Mouse (Mus musculus): ENCODE measurements at regions not wholly inside any gene's neighbourhood (a gene's known extent, or its start where the extent isn't known, plus 50 kb on each side); places are given as distances from the start of the nearest gene placed in this dataset.
A peak's percentile ranks its signal among the peaks of the same experiment; 100 is the strongest.

- Histone ChIP-seq H3K4me2 (peak overlapping the region; percentile 47), H3K9ac (replicated peaks) (no peak overlapping the region), H3K4me1 (peaks cover 14% of the 10 kb centered on the region), H3K27me3 (replicated peaks) (no peaks in the 10 kb centered on the region), H3K27ac (replicated peaks) (no peak overlapping the region; the same call in 1 of the 2 replicates), H3K9me3 (replicated peaks) (no peaks in the 10 kb centered on the region), H3K4me3 (replicated peaks) (no peak overlapping the region), H3K36me3 (no peaks in the 10 kb centered on the region)
- ATAC-seq (ENCODE audit: low FRiP score): peak; percentile 53
- 28% methylated on average over 12 of the region's 13 CpGs for WGBS
Observed at GRCm38 (mm10) chr8:25440391-25441056, 616.4 kb upstream of the Adam5 start.

- Histone ChIP-seq H3K36me3 (no peaks in the 10 kb centered on the region), H3K9ac (replicated peaks) (no peak overlapping the region), H3K4me1 (peaks cover 14% of the 10 kb centered on the region), H3K27me3 (replicated peaks) (no peaks in the 10 kb centered on the region), H3K4me3 (replicated peaks) (no peak overlapping the region), H3K4me2 (peak overlapping the region; percentile 47), H3K27ac (replicated peaks) (no peak overlapping the region; the same call in 1 of the 2 replicates), H3K9me3 (replicated peaks) (no peaks in the 10 kb centered on the region)
- ATAC-seq (ENCODE audit: low FRiP score): no peak; the same call in 1 of the 2 replicates
- WGBS: 50% methylated on average over 12 of the region's 12 CpGs
Observed at GRCm38 (mm10) chr8:25439971-25440370, 615.8 kb upstream of the Adam5 start.

DNA sequence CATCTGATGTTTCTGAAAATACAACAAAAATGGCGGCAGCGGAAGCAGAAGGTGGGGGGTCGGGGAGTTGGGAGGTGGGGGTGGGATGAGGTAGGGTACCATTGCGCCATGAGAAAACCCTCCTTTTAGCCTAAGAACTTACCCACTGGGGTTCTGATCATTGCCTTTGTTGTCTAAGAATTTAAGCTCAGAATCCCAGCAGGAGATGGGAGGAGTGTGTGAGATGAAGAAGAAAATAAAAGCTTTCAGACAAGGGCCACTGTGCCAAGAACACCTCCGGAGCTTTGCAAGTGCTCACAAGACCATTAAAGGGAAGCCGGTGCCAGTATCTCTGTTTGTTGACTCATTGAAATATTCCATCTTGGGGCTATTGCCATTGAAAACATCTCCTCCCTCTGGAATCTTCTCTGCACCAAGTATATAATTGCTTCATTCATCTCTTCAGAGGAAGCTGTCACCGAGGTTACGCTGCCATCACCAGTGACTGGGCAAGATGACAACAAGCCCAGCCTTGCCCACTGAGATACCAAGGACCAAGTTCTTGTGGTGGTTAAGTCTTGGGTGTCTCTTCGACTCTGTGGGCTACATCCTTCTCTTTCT, 614.0 kb upstream of the Adam5 start:
- H3K27ac ChIP-seq (replicated peaks): no peak overlapping the region
- no peaks in the 10 kb centered on the region for H3K27me3 ChIP-seq (replicated peaks)
- no peak overlapping the region for H3K4me2 ChIP-seq
- H3K4me1 ChIP-seq: peaks cover 14% of the 10 kb centered on the region
- H3K36me3 ChIP-seq: no peaks in the 10 kb centered on the region
- 76% methylated on average over 9 of the region's 9 CpGs for WGBS
- ATAC-seq (ENCODE audit: low FRiP score): no peak
- H3K4me3 ChIP-seq (replicated peaks): no peak overlapping the region
- H3K9ac ChIP-seq (replicated peaks): no peak overlapping the region
- H3K9me3 ChIP-seq (replicated peaks): no peaks in the 10 kb centered on the region

- Histone ChIP-seq H3K4me2 (no peak overlapping the region), H3K9ac (replicated peaks) (no peak overlapping the region), H3K36me3 (no peaks in the 10 kb centered on the region), H3K4me3 (replicated peaks) (no peak overlapping the region), H3K27me3 (replicated peaks) (no peaks in the 10 kb centered on the region), H3K4me1 (peaks cover 14% of the 10 kb centered on the region), H3K9me3 (replicated peaks) (no peaks in the 10 kb centered on the region), H3K27ac (replicated peaks) (no peak overlapping the region)
- WGBS: 42% methylated on average over 4 of the region's 4 CpGs
- no peak for ATAC-seq (ENCODE audit: low FRiP score)
Observed at GRCm38 (mm10) chr8:25437178-25437577, 613.0 kb upstream of the Adam5 start.

DNA sequence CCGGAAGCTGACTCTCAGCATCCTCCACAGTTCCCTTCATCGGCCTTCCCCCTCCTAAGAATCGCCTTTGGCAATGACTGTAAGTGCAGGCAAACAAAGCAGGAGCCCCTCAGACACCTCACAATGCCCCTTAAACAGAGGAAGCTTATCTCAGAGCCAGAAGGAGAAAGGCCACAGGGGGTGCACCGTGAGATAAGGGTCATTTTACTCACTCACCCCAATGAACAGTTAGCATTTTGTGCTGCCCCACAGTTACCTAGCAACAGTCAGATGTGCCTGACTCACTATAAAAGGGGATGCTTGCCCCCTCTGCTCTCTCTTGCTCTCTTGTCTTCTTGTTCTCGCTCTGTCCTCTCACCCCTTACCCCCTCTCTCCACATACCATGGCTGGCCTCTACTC, 606.4 kb upstream of the Adam5 start:
- H3K4me3 ChIP-seq (replicated peaks): no peak overlapping the region
- no peak overlapping the region for H3K9ac ChIP-seq (replicated peaks)
- H3K4me2 ChIP-seq: no peak overlapping the region
- 23% methylated on average over 5 of the region's 5 CpGs for whole genome bisulfite sequencing
- no peaks in the 10 kb centered on the region for H3K9me3 ChIP-seq (replicated peaks)
- H3K27ac ChIP-seq (replicated peaks): peak overlapping the region; percentile 15; the same call in 1 of the 2 replicates
- H3K4me1 ChIP-seq: peaks cover 19% of the 10 kb centered on the region
- ATAC-seq (ENCODE audit: low FRiP score): peak; percentile 56; the same call in 1 of the 2 replicates
- H3K27me3 ChIP-seq (replicated peaks): no peaks in the 10 kb centered on the region
- H3K36me3 ChIP-seq: no peaks in the 10 kb centered on the region

DNA sequence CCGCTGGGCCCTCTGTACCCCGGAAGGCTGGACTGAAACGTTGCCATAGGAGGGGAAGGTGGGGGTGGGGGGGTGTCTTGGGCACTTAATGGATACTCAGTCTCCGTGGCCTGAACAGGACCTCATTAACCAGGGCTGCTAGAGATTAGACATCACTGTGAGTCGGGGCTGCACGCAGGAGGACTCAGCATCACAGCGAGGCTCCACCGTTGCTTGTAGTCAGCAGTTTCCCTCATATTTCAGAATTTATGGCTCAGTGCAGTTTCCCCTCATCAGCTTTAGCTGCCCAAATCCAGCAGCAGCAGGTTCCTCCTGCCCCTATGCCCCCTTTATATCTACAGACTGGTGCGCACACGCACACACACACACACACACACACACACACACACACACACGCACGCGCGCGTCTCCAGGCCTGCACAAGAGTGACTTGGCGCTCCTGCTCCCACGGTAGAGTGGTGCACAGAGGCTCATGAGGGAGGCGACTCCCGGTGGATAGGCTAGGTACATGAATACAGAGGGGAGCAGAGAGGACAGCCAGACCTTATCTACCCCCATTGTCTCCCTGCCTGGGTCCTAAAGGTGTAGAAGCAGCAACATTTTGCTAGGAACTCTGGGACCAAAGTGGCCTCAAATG, 605.8 kb upstream of the Adam5 start:
- H3K27ac ChIP-seq (replicated peaks): peak overlapping the region; percentile 15; the same call in 1 of the 2 replicates

DNA sequence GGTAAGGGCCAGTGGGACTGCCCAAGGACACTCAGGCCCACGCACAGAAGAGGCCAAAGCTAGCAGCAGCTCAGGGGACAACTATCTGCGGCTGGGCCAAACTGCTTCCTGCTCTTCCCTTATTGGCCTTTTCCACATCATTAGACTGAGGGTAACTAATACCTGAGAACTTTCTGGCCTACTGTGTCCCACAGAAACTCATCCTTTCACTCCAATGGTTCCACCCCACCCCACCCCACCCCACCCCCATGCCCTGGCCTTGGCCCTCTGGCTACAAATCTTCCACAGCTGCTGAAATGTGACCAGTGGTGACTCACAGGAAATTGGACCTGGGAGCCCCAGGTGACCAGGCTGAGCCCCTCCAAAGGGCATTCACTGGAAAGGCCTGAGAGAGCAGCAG, 604.6 kb upstream of the Adam5 start:
- H3K9me3 ChIP-seq (replicated peaks): no peaks in the 10 kb centered on the region
- 82% methylated on average over 2 of the region's 2 CpGs for WGBS
- ATAC-seq (ENCODE audit: low FRiP score): no peak
- no peaks in the 10 kb centered on the region for H3K27me3 ChIP-seq (replicated peaks)
- peaks cover 19% of the 10 kb centered on the region for H3K4me1 ChIP-seq
- H3K36me3 ChIP-seq: no peaks in the 10 kb centered on the region
- H3K4me3 ChIP-seq (replicated peaks): no peak overlapping the region
- no peak overlapping the region for H3K9ac ChIP-seq (replicated peaks)
- H3K27ac ChIP-seq (replicated peaks): no peak overlapping the region
- H3K4me2 ChIP-seq: no peak overlapping the region

More for the DNA sequence above, 605.8 kb upstream of the Adam5 start:
- Histone ChIP-seq H3K4me2 (no peak overlapping the region), H3K4me1 (peaks cover 19% of the 10 kb centered on the region), H3K36me3 (no peaks in the 10 kb centered on the region), H3K27me3 (replicated peaks) (no peaks in the 10 kb centered on the region), H3K9ac (replicated peaks) (no peak overlapping the region), H3K4me3 (replicated peaks) (no peak overlapping the region), H3K9me3 (replicated peaks) (no peaks in the 10 kb centered on the region)
- peak; percentile 67 for ATAC-seq (ENCODE audit: low FRiP score)
- 53% methylated on average over 19 of the region's 19 CpGs for WGBS

DNA sequence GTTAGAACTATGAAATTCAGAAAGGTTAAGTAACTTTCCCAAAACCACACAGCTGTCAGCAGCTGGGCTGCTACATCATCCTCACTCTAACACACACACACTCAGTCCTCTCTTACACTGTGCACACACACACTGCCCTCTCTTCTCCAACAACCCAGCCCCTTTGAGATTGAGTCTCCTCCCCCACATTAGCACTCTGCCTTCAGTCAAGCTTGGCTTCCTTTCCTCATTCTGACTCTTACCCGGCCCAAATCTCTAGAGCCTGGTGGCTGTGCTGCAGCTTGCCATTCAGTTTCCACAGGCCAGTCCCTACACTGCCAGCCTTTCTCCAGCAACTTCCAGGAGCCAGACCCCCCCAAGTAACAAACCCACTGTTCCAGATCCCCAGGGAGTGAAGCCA, 602.0 kb upstream of the Adam5 start:
- Histone ChIP-seq H3K27me3 (replicated peaks) (no peaks in the 10 kb centered on the region), H3K4me3 (replicated peaks) (no peak overlapping the region), H3K9ac (replicated peaks) (no peak overlapping the region), H3K36me3 (no peaks in the 10 kb centered on the region), H3K4me2 (no peak overlapping the region), H3K27ac (replicated peaks) (no peak overlapping the region), H3K9me3 (replicated peaks) (no peaks in the 10 kb centered on the region), H3K4me1 (peaks cover 19% of the 10 kb centered on the region)
- WGBS: 60% methylated on average over 1 of the region's 1 CpGs
- ATAC-seq (ENCODE audit: low FRiP score): no peak

DNA sequence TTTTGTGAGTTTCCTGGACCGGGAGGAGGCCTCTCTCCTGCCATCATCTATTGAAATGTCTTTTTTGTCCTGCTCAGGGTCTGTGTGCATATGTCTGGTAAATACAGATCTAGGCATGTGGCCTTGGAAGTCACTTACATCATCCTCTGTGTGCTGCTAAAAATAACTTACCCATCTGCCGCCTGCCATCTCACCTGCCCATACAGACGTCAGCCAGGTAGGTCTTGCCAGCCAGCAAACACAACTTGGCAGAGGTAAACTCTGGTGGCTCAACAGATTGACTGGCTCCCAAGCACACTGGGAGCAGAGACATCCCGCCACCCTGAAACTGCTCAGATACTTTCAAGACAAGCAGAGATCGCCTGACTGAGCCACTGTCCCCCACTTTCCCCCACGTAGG, 597.3 kb upstream of the Adam5 start:
- Histone ChIP-seq H3K4me3 (replicated peaks) (no peak overlapping the region), H3K9ac (replicated peaks) (no peak overlapping the region), H3K9me3 (replicated peaks) (no peaks in the 10 kb centered on the region), H3K27me3 (replicated peaks) (no peaks in the 10 kb centered on the region), H3K4me1 (no peaks in the 10 kb centered on the region), H3K4me2 (no peak overlapping the region), H3K36me3 (no peaks in the 10 kb centered on the region), H3K27ac (replicated peaks) (no peak overlapping the region)
- no peak for ATAC-seq (ENCODE audit: low FRiP score)
- WGBS: 91% methylated on average over 6 of the region's 6 CpGs

- WGBS: 88% methylated on average over 5 of the region's 5 CpGs
- H3K4me2 ChIP-seq: no peak overlapping the region
- no peak for ATAC-seq (ENCODE audit: low FRiP score)
Observed at GRCm38 (mm10) chr8:25410536-25410935, 586.4 kb upstream of the Adam5 start.

GRCm38 (mm10) chr8:25407862-25408261, 583.7 kb upstream of the Adam5 start:
- Histone ChIP-seq H3K4me2 (no peak overlapping the region), H3K27me3 (replicated peaks) (no peaks in the 10 kb centered on the region), H3K4me1 (no peaks in the 10 kb centered on the region), H3K36me3 (no peaks in the 10 kb centered on the region), H3K4me3 (replicated peaks) (no peak overlapping the region), H3K9ac (replicated peaks) (no peak overlapping the region), H3K27ac (replicated peaks) (no peak overlapping the region), H3K9me3 (replicated peaks) (no peaks in the 10 kb centered on the region)
- no peak for ATAC-seq (ENCODE audit: low FRiP score)
- WGBS: 94% methylated on average over 5 of the region's 5 CpGs

More at GRCm38 (mm10) chr8:25410536-25410935, 586.4 kb upstream of the Adam5 start:
- Histone ChIP-seq H3K27ac (replicated peaks) (no peak overlapping the region), H3K36me3 (no peaks in the 10 kb centered on the region), H3K4me1 (no peaks in the 10 kb centered on the region), H3K9ac (replicated peaks) (no peak overlapping the region), H3K4me3 (replicated peaks) (no peak overlapping the region), H3K9me3 (replicated peaks) (no peaks in the 10 kb centered on the region), H3K27me3 (replicated peaks) (no peaks in the 10 kb centered on the region)

- no peaks in the 10 kb centered on the region for H3K9me3 ChIP-seq (replicated peaks)
- no peaks in the 10 kb centered on the region for H3K27me3 ChIP-seq (replicated peaks)
- H3K4me3 ChIP-seq (replicated peaks): no peak overlapping the region
- peak; percentile 32; the same call in 1 of the 2 replicates for ATAC-seq (ENCODE audit: low FRiP score)
- peaks cover 49% of the 10 kb centered on the region for H3K4me1 ChIP-seq
- H3K9ac ChIP-seq (replicated peaks): no peak overlapping the region
- H3K4me2 ChIP-seq: peak overlapping the region; percentile 9; the same call in 1 of the 2 replicates
- H3K36me3 ChIP-seq: no peaks in the 10 kb centered on the region
- peak overlapping the region; percentile 64 for H3K27ac ChIP-seq (replicated peaks)
- WGBS: 4% methylated on average over 6 of the region's 6 CpGs
Observed at GRCm38 (mm10) chr8:25392766-25393166, 568.6 kb upstream of the Adam5 start.
